10 mouse cellular contexts compared by ENCODE assay signal in the genomic region with DNA sequence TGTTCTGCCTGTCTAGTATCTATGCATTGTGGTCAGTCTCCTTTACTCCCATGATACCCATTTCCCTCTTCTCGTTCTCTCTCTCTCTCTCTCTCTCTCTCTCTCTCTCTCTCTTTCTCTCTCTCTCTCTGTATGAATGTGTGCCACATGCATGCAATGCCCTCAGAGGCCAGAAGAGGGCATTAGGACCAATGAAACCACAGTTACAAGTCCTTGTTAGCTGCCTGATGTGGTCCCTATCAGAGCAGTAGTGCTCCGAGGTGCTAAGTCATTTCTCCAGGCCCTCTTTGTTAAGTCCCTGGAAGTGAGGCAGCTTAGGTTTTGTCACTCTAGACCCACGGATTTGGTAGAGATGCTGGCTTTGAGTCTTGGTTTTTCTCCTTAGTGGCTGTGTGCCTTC.
DNase-seq lines count a peak whose midpoint lies in the region; ATAC-seq lines count a peak whose summit lies in the region.
"Had no signal": no experiment of that assay in that cellular context is flagged by ENCODE, and none has a peak within 500 bp of the region (broad histone marks: within the 10 kb centered on the region; RNA-seq: fewer than 3 reads in every experiment).

No protein-coding gene starts in this region.

- H3K27ac ChIP-seq in heart, embryonic 11.5 days (ENCODE audit: low read depth, low read length): no peak overlapping the region

- H3K9ac ChIP-seq in heart, embryonic 11.5 days (ENCODE audit: low read depth, low read length): no peak overlapping the region

- no peak overlapping the region for H3K4me2 ChIP-seq in heart, embryonic 11.5 days

- no peaks in the 10 kb centered on the region for H3K4me1 ChIP-seq in heart, embryonic 11.5 days (ENCODE audit: control insufficient read depth, insufficient read depth, low read length)

- H3K4me3 ChIP-seq in heart, embryonic 11.5 days (ENCODE audit: low read depth, low read length): no peak overlapping the region
- H3K4me3 ChIP-seq: myocyte had no signal

- no peaks in the 10 kb centered on the region for H3K36me3 ChIP-seq in heart, embryonic 11.5 days (ENCODE audit: control insufficient read depth, insufficient read depth, low read length)

- WGBS in heart, embryonic 11.5 days (ENCODE audit: insufficient replicate concordance): 31% methylated on average over 3 of the region's 3 CpGs

- intact Hi-C loops in heart, postnatal 14 days (cut with DNase I): no loop called here

- no peaks in the 10 kb centered on the region for H3K9me3 ChIP-seq in heart, embryonic 11.5 days (replicated peaks; ENCODE audit: control insufficient read depth, low read length)

- H3K27me3 ChIP-seq in heart, embryonic 11.5 days (ENCODE audit: control insufficient read depth, insufficient read depth, low read length): no peaks in the 10 kb centered on the region
- H3K27me3 ChIP-seq: Patski had no signal

- no peak for ATAC-seq in heart, embryonic 11.5 days (replicated peaks; ENCODE audit: insufficient number of reproducible peaks, low FRiP score, low TSS enrichment)
- ATAC-seq: Patski had no signal

- DNase-seq in heart, postnatal 4 days: peak; percentile 29
- peak; percentile 17 for DNase-seq in right cerebral cortex, postnatal 14 days
- DNase-seq in right cerebral cortex, adult 2 months (ENCODE audit: low spot score in 2 of 2): no peak
- DNase-seq in embryo, embryonic 11 days: peak; percentile 42
- peak; percentile 14 for DNase-seq in retina, postnatal 7 days (ENCODE audit: low read depth, low spot score)
- DNase-seq in adrenal gland, adult 2 months: no peak
- DNase-seq in heart, postnatal 14 days: no peak

Comparison
In these comparisons a context has a peak if more than half of its experiments do, and no peak if none do; other contexts are left out.
1. DNase-seq: peak in heart, postnatal 4 days (single experiment), right cerebral cortex, postnatal 14 days (single experiment), embryo, embryonic 11 days (single experiment) and retina, postnatal 7 days (single experiment); none in right cerebral cortex, adult 2 months (0 of 2), adrenal gland, adult 2 months (single experiment) and heart, postnatal 14 days (0 of 2).